Mouse (Mus musculus) testis, adult 2 months (tissue): Measurements from ENCODE around the gene Fkbp7.

Experiments
- CTCF ChIP-seq: fragments of 200-500 bp; IDR thresholded peaks from 2 replicates; pipeline ENCODE4 v1.5.1; 2012; ENCODE audit warnings: low read depth, mild to moderate bottlenecking, inconsistent platforms, low read length, moderate library complexity; ENCODE audit not compliant: control insufficient read depth, insufficient read depth, insufficient replicate concordance
- POLR2A ChIP-seq: fragments of 200-500 bp; IDR thresholded peaks from 2 replicates; pipeline ENCODE4 v1.6.1; 2012; ENCODE audit warnings: low read depth, mild to moderate bottlenecking, inconsistent platforms, low read length, moderate library complexity; ENCODE audit not compliant: control insufficient read depth

- no peak for TF ChIP-seq CTCF
- TF ChIP-seq POLR2A = no peak
These were observed 3.7 kb upstream of the Fkbp7 start for GRCm38 (mm10) chr2:76676401-76677226.
